Mouse (Mus musculus) embryonic facial prominence, embryonic 11.5 days (tissue): ENCODE measurements around the gene Bnipl. TPM values are rescaled to one million over a fixed set of nuclear protein-coding genes. Genes with fewer than 3 reads are reported as not detected.
A peak's percentile ranks its signal among the peaks of the same experiment; 100 is the strongest.

Experiments used
- ATAC-seq: fragments of 200-750 bp; cut with Nextera tagmentation; replicated peaks from 2 replicates; pipeline ENCODE4 v1.8.0; 2017; ENCODE audit warnings: low read depth; ENCODE audit not compliant: insufficient number of reproducible peaks, low FRiP score, low TSS enrichment
- DNase-seq: peaks from one replicate; pipeline ENCODE4 v3.0.0-alpha.2; 2015; ENCODE audit warnings: low spot score
- H3K27ac ChIP-seq: fragments of 300-500 bp; sonication (generic); replicated peaks from 2 replicates; pipeline ENCODE4 v1.5.1; 2014; ENCODE audit warnings: mild to moderate bottlenecking, low read depth, low read length, control low read depth
- H3K27me3 ChIP-seq: fragments of 300-500 bp; sonication (generic); 2 replicates; pipeline ENCODE4 v1.6.1; 2014; ENCODE audit warnings: mild to moderate bottlenecking, low read length, moderate library complexity, mixed read lengths; ENCODE audit not compliant: control insufficient read depth, insufficient read depth
- H3K36me3 ChIP-seq: fragments of 300-500 bp; sonication (generic); replicated peaks from 2 replicates; pipeline ENCODE4 v1.6.1; 2014; ENCODE audit warnings: low read depth, mild to moderate bottlenecking, low read length, moderate library complexity, mixed read lengths; ENCODE audit not compliant: control insufficient read depth, insufficient read depth
- H3K4me1 ChIP-seq: fragments of 300-500 bp; sonication (generic); 2 replicates; pipeline ENCODE4 v1.6.1; 2014; ENCODE audit warnings: low read length, mixed read lengths; ENCODE audit not compliant: control insufficient read depth, insufficient read depth
- H3K4me2 ChIP-seq: fragments of 300-500 bp; sonication (generic); 2 replicates; pipeline ENCODE4 v1.6.1; 2014; ENCODE audit warnings: low read depth, mild to moderate bottlenecking, control low read depth, low read length, moderate library complexity
- H3K4me3 ChIP-seq: fragments of 300-500 bp; sonication (generic); 2 replicates; pipeline ENCODE4 v1.5.1; 2014; ENCODE audit warnings: low read depth, low read length, control low read depth
- H3K9ac ChIP-seq: fragments of 300-500 bp; sonication (generic); replicated peaks from 2 replicates; pipeline ENCODE4 v1.6.1; 2014; ENCODE audit warnings: mild to moderate bottlenecking, control low read depth, low read length
- H3K9me3 ChIP-seq: fragments of 300-500 bp; sonication (generic); replicated peaks from 2 replicates; pipeline ENCODE4 v1.6.1; 2016; ENCODE audit warnings: mild to moderate bottlenecking, low read length, inconsistent platforms, mixed read lengths; ENCODE audit not compliant: control insufficient read depth
- WGBS: fragments of 180-500 bp; shearing (Covaris S2); extraction: QIAGEN DNeasy Blood & Tissue Kit; methylation state at CpG from one replicate; pipeline ENCODE4 v1.1.7; 2014; 5-methylcytosine and 5-hydroxymethylcytosine counted together
- polyA plus RNA-seq: library from polyadenylated mRNA; unstranded; fragments of >200 nt; fragmentation: Nextera tagmentation; extraction: Ambion mirVana; gene quantifications from 2 replicates; pipeline ENCODE4 v1.2.1, GENCODE M21; 2014

Bnipl gene
- polyA plus RNA-seq, 1 experiment from 2014 or later: 2.9 TPM

GRCm38 (mm10) chr3:95291041-95291440 is 40.0 kb upstream of the Bnipl start:
- Histone ChIP-seq H3K4me2 (no peak overlapping the region), H3K9ac (no peak overlapping the region), H3K27ac (no peak overlapping the region), H3K4me1 (no peaks in the 10 kb centered on the region), H3K27me3 (no peaks in the 10 kb centered on the region), H3K9me3 (no peaks in the 10 kb centered on the region), H3K4me3 (no peak overlapping the region), H3K36me3 (no peaks in the 10 kb centered on the region; the same call in 1 of the 2 replicates)
- 83% methylated on average over 4 of the region's 4 CpGs for WGBS
- ATAC-seq (no peak), DNase-seq (no peak)

GRCm38 (mm10) chr3:95290156-95290555 is 39.2 kb upstream of the Bnipl start:
- no peaks in the 10 kb centered on the region for H3K9me3 ChIP-seq
- DNase-seq (no peak), ATAC-seq (no peak)
- H3K4me2 ChIP-seq: no peak overlapping the region
- no peaks in the 10 kb centered on the region; the same call in 1 of the 2 replicates for H3K36me3 ChIP-seq
- H3K4me1 ChIP-seq: no peaks in the 10 kb centered on the region
- 75% methylated on average over 6 of the region's 6 CpGs for WGBS
- H3K9ac ChIP-seq: no peak overlapping the region
- no peaks in the 10 kb centered on the region for H3K27me3 ChIP-seq
- no peak overlapping the region for H3K27ac ChIP-seq
- no peak overlapping the region for H3K4me3 ChIP-seq

- Histone ChIP-seq H3K4me1 (peaks cover 2% of the 10 kb centered on the region; the same call in 1 of the 2 replicates), H3K27me3 (no peaks in the 10 kb centered on the region), H3K9me3 (no peaks in the 10 kb centered on the region), H3K4me3 (no peak overlapping the region), H3K9ac (no peak overlapping the region), H3K27ac (no peak overlapping the region), H3K4me2 (no peak overlapping the region), H3K36me3 (no peaks in the 10 kb centered on the region; the same call in 1 of the 2 replicates)
- no peak for ATAC-seq
- WGBS: 93% methylated on average over 4 of the region's 4 CpGs
- DNase-seq: no peak
Observed at GRCm38 (mm10) chr3:95289419-95289818, 38.4 kb upstream of the Bnipl start.

GRCm38 (mm10) chr3:95287541-95287940 is 36.5 kb upstream of the Bnipl start:
- H3K36me3 ChIP-seq: no peaks in the 10 kb centered on the region
- H3K4me2 ChIP-seq: no peak overlapping the region
- H3K9me3 ChIP-seq: no peaks in the 10 kb centered on the region
- H3K4me1 ChIP-seq: peaks cover 2% of the 10 kb centered on the region; the same call in 1 of the 2 replicates
- no peak overlapping the region for H3K27ac ChIP-seq
- H3K9ac ChIP-seq: no peak overlapping the region
- H3K27me3 ChIP-seq: no peaks in the 10 kb centered on the region
- DNase-seq (no peak), ATAC-seq (no peak)
- H3K4me3 ChIP-seq: no peak overlapping the region
- 88% methylated on average over 3 of the region's 3 CpGs for WGBS

- Histone ChIP-seq H3K4me3 (no peak overlapping the region), H3K36me3 (no peaks in the 10 kb centered on the region), H3K9ac (no peak overlapping the region), H3K4me1 (peaks cover 2% of the 10 kb centered on the region; the same call in 1 of the 2 replicates), H3K9me3 (no peaks in the 10 kb centered on the region), H3K4me2 (no peak overlapping the region), H3K27ac (no peak overlapping the region), H3K27me3 (no peaks in the 10 kb centered on the region)
- DNase-seq (no peak), ATAC-seq (no peak)
- 87% methylated on average over 7 of the region's 7 CpGs for WGBS
Observed at GRCm38 (mm10) chr3:95286510-95286909, 35.5 kb upstream of the Bnipl start.

- WGBS: 71% methylated on average over 5 of the region's 5 CpGs
- ATAC-seq (no peak), DNase-seq (no peak)
- Histone ChIP-seq H3K9me3 (no peaks in the 10 kb centered on the region), H3K9ac (no peak overlapping the region), H3K4me1 (peaks cover 2% of the 10 kb centered on the region; the same call in 1 of the 2 replicates), H3K4me2 (no peak overlapping the region), H3K4me3 (no peak overlapping the region), H3K36me3 (no peaks in the 10 kb centered on the region), H3K27me3 (no peaks in the 10 kb centered on the region), H3K27ac (no peak overlapping the region)
Observed at GRCm38 (mm10) chr3:95286011-95286410, 35.0 kb upstream of the Bnipl start.

- WGBS: 91% methylated on average over 5 of the region's 5 CpGs
- Histone ChIP-seq H3K9me3 (no peaks in the 10 kb centered on the region), H3K9ac (no peak overlapping the region), H3K36me3 (no peaks in the 10 kb centered on the region), H3K4me3 (no peak overlapping the region), H3K27ac (no peak overlapping the region), H3K27me3 (no peaks in the 10 kb centered on the region), H3K4me2 (no peak overlapping the region), H3K4me1 (peaks cover 2% of the 10 kb centered on the region)
- DNase-seq: no peak
- no peak for ATAC-seq
Observed at GRCm38 (mm10) chr3:95285390-95285789, 34.4 kb upstream of the Bnipl start.

- no peak overlapping the region for H3K9ac ChIP-seq
- no peak overlapping the region; the same call in 1 of the 2 replicates for H3K4me2 ChIP-seq
- H3K36me3 ChIP-seq: no peaks in the 10 kb centered on the region
- H3K4me3 ChIP-seq: 0 out of 2 replicates have a peak overlapping the region, but pooled peaks have one; percentile 0
- H3K4me1 ChIP-seq: peaks cover 2% of the 10 kb centered on the region
- H3K27me3 ChIP-seq: no peaks in the 10 kb centered on the region
- H3K9me3 ChIP-seq: no peaks in the 10 kb centered on the region
- H3K27ac ChIP-seq: no peak overlapping the region
- DNase-seq (no peak), ATAC-seq (no peak)
- 84% methylated on average over 12 of the region's 12 CpGs for WGBS
Observed at GRCm38 (mm10) chr3:95284501-95285281, 33.7 kb upstream of the Bnipl start.
